Mouse (Mus musculus): Measurements from ENCODE around the gene Rspo4. TPM values are rescaled to one million over a fixed set of nuclear protein-coding genes. Genes with fewer than 3 reads are reported as not detected.

Rspo4 gene
- polyA plus RNA-seq, 1 experiment = not detected

DNA sequence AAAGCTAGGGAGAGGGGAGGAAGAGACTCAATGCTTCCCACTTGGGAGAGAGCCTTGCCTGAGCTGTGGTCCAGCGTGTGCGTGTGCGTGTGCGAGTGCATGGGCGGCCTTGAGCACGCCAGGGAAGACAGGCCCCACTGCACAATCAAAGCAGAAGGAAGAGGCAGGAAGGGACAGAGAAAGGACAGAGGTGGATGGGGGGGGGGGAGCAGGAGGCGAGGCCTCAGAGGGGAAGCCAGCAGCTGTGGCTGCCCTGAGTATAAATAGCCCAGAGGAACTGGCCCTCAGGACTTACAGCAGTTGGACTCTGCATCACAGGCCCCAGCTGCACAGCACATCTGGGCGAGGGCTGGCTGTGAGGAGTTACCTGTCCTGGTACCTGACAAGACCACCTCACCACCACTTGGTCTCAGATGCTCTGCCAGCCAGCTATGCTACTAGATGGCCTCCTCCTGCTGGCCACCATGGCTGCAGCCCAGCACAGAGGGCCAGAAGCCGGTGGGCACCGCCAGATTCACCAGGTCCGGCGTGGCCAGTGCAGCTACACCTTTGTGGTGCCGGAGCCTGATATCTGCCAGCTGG is 68.3 kb downstream of the Rspo4 start, which contains the start of gene Angpt4:
Gene Angpt4 (plus strand): TSS at position 292 of the 582 bp plus-strand sequence.
- DNase-seq (ENCODE audit: low spot score) = no peak

DNA sequence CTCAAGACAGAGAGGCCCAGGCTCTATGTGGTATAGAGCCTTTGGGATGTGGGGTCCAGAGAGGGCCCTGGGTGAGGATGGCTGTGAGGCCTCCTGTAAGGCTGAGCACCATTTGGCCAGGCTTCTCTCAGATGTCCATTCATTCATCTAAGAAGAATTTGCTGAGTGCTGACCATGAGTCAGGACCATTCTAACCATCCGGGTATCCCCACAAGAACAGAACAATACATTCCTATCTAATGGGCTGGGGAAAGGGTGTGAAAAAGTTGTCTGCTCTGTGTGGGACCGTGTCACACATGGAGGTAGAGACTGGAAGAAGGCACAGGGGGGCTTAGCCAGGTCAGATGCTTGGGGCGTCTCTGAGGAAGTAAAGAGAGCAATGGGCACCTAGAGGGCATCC is 69.0 kb downstream of the Rspo4 start:
- no peak for DNase-seq (ENCODE audit: low spot score)

DNA sequence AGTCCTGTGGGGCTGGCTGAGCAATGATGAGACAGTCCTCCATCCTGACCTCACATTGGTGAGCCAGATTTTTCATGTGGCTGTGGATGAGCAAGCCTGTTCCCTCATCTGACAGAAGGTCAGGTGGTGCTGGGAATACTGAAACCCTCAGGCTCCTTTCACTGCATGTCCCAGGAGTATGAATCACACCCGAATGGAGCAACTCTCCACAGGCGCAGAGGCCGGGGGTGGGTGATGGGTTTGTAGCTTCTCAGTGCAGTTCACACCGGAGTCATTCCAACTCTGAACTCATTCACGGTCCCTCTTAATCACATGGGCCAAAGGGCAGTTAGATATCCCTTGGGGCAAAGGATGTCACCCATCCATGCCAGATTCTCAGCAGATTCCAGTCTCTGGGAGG is 71.4 kb downstream of the Rspo4 start:
- no peak for DNase-seq (ENCODE audit: low spot score)

GRCm38 (mm10) chr2:151915111-151915510 is 72.4 kb downstream of the Rspo4 start:
- DNase-seq (ENCODE audit: low spot score) = no peak

- DNase-seq (ENCODE audit: low spot score) = no peak
Observed at GRCm38 (mm10) chr2:151916061-151916831, 73.5 kb downstream of the Rspo4 start.

GRCm38 (mm10) chr2:151919140-151919539 is 76.4 kb downstream of the Rspo4 start:
- DNase-seq (ENCODE audit: low spot score) = no peak

DNA sequence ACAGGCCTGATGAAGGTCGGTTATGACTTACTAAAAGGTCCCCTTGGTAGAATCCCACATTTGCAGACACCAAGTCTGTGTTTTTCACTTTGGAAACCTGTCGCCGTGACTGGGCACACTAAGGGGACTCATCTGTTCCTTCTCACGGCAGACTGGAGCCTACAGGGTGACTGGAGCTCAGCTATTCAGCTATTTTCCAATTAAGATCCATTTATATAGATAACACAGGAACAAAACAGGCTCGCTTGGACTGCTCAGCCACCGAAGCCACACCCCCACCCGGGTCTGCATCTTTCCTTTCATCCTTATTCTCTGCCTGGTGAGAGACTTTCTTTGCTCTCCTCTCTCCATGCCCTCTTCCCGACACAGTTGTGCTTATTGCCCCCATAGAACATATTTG is 78.3 kb downstream of the Rspo4 start:
- no peak for DNase-seq (ENCODE audit: low spot score)

DNA sequence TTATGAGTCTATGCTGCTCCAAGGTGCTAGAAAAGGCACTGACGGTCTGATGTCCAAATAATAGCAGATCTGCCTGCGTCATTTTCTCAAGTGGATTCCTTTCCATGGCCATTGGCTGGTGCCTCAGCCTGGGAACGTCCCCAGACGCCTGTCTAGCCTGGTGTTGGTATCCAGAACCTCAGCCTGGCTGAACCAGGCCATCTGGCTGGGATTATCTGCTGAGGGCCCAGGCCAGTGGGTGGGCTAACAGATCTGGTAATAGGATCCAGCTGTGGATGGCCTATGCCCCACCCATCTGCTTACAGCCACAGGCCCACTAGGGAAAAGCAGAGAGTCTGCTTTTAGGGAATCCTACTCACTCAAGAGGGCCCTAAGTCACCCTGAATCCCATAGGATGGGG is 78.9 kb downstream of the Rspo4 start:
- DNase-seq (ENCODE audit: low spot score) = no peak

Other genes with a start within 250 kb of the Rspo4 start
- 1.4 and 2.9 TPM in 2 replicates for gene Snph, start 210.3 kb upstream of the Rspo4 start, polyA plus RNA-seq (2012; rRNA removed)
- not detected in 2 replicates for gene Rad21l, start 174.4 kb upstream of the Rspo4 start, polyA plus RNA-seq (2012; rRNA removed)
- gene Tmem74b, start 140.9 kb upstream of the Rspo4 start, polyA plus RNA-seq (2012; rRNA removed) = 0.27 and 0.39 TPM in 2 replicates
- 30.3 and 32.5 TPM in 2 replicates for gene Psmf1, start 98.7 kb upstream of the Rspo4 start, polyA plus RNA-seq (2012; rRNA removed)
- gene Angpt4, start 68.3 kb downstream of the Rspo4 start, polyA plus RNA-seq (2012; rRNA removed) = 2.6 and 2.8 TPM in 2 replicates
- 20.0 and 20.2 TPM in 2 replicates for gene Fam110a, start 137.3 kb downstream of the Rspo4 start, polyA plus RNA-seq (2012; rRNA removed)
- 34.0 and 37.1 TPM in 2 replicates for gene Slc52a3, start 153.6 kb downstream of the Rspo4 start, polyA plus RNA-seq (2012; rRNA removed)
- gene Scrt2, start 238.6 kb downstream of the Rspo4 start, polyA plus RNA-seq (2012; rRNA removed) = 0.01 TPM in 1 of 2 replicates, not detected in the other